Comparison of ENCODE assay signal across 27 mouse cellular contexts in genomic region chr3:63760821-63761220, GRCm38 (mm10).
"Had no signal": no experiment of that assay in that cellular context is flagged by ENCODE, and none has a peak within 500 bp of the region (broad histone marks: within the 10 kb centered on the region; RNA-seq: fewer than 3 reads in every experiment).

No protein-coding gene starts in this region.

- H3K9me3 ChIP-seq: heart, embryonic 10.5 days; heart, embryonic 12.5 days; hindbrain, embryonic 10.5 days; hindbrain, embryonic 12.5 days; intestine, embryonic 15.5 days; limb, embryonic 10.5 days; limb, embryonic 12.5 days; liver, embryonic 13.5 days; liver, embryonic 15.5 days had no signal

- H3K9ac ChIP-seq: heart, embryonic 12.5 days; hindbrain, embryonic 12.5 days; hindbrain, embryonic 14.5 days; intestine, embryonic 15.5 days; limb, embryonic 12.5 days; liver, embryonic 13.5 days; liver, embryonic 15.5 days had no signal

- H3K27me3 ChIP-seq: heart, embryonic 12.5 days; hindbrain, embryonic 12.5 days; intestine, embryonic 15.5 days; limb, embryonic 12.5 days; liver, embryonic 13.5 days; liver, embryonic 15.5 days had no signal

- H3K4me2 ChIP-seq: heart, embryonic 12.5 days; hindbrain, embryonic 12.5 days; hindbrain, embryonic 14.5 days; intestine, embryonic 15.5 days; limb, embryonic 12.5 days; liver, embryonic 11.5 days; liver, embryonic 13.5 days; liver, embryonic 15.5 days had no signal

- H3K4me3 ChIP-seq: gastrocnemius, adult 2 months; heart, embryonic 10.5 days; heart, embryonic 12.5 days; hindbrain, embryonic 10.5 days; hindbrain, embryonic 12.5 days; intestine, embryonic 15.5 days; layer of hippocampus, adult 2 months; left cerebral cortex, adult 2 months; limb, embryonic 10.5 days; limb, embryonic 12.5 days; liver, embryonic 13.5 days; liver, embryonic 15.5 days had no signal

- H3K36me3 ChIP-seq: heart, embryonic 10.5 days; heart, embryonic 12.5 days; hindbrain, embryonic 12.5 days; intestine, embryonic 15.5 days; limb, embryonic 10.5 days; limb, embryonic 12.5 days; liver, embryonic 13.5 days; liver, embryonic 15.5 days had no signal

- H3K27ac ChIP-seq: gastrocnemius, adult 2 months; heart, embryonic 10.5 days; hindbrain, embryonic 10.5 days; hindbrain, embryonic 12.5 days; hindbrain, embryonic 14.5 days; intestine, embryonic 15.5 days; layer of hippocampus, adult 2 months; left cerebral cortex, adult 2 months; limb, embryonic 10.5 days; limb, embryonic 12.5 days; liver, embryonic 13.5 days; liver, embryonic 15.5 days had no signal

- ATAC-seq: hindbrain, embryonic 16.5 days; inflammation-experienced regulatory T-cells, adult 6 months; intestine, embryonic 15.5 days; intestine, postnatal 0 days had no signal

- DNase-seq: gastrocnemius, adult 2 months; gastrocnemius, postnatal 10 days; gastrocnemius, postnatal 25 days; heart, adult 18-20 months; heart, postnatal 10 days; heart, postnatal 4 days; kidney, adult 8-10 months; kidney, postnatal 10 days; kidney, postnatal 25 days; kidney, postnatal 4 days; liver; liver, embryonic 13.5 days had no signal

- H3K4me1 ChIP-seq: heart, embryonic 10.5 days; hindbrain, embryonic 10.5 days; hindbrain, embryonic 12.5 days; intestine, embryonic 15.5 days; limb, embryonic 10.5 days; limb, embryonic 12.5 days; liver, embryonic 13.5 days; liver, embryonic 15.5 days had no signal
